Mouse (Mus musculus): ENCODE results near the gene Fsip1.

The Fsip1 gene

DNA sequence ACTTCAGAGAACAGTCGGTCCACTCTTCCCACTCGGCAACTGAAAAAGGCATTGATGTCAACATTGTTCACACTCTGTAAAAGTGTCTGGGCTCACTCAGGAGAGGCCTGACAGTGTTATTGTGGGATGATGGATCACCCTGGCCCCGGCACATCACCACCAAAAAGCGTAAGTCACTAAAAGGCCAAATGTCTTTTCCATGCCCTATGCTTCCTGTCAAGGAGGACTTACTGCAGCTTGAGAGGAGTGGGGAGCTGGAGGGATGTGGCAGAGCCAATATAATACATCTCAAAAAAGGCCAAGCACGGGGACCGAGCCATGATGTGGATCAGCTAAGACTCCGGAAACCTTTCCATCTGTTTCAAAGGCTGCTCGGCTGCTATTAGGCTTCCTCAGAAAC lies 2.2 kb downstream of the Fsip1 start:
- no peak for DNase-seq (ENCODE audit: low spot score in 2 of 2)

DNA sequence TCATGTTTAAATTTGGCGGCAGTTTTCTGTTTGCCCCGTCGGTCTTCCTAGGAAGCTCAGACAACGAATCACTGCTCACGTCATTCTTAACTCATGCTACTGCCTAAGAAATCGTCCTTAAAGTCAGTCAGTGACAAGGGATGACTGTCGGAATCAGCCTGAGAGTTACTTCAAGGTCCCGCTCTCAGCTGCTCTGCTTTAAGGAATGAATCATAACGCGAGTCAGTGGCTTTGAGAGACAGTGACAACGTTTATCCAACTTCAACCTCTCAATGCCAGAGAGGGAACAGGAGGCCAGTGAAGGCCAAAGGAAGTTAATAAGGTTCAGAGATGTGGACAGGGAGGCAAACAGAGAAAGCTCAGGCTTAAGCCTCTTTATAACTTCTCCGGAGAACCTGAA lies 7.8 kb downstream of the Fsip1 start:
- no peak for DNase-seq (ENCODE audit: low spot score in 2 of 2)

DNA sequence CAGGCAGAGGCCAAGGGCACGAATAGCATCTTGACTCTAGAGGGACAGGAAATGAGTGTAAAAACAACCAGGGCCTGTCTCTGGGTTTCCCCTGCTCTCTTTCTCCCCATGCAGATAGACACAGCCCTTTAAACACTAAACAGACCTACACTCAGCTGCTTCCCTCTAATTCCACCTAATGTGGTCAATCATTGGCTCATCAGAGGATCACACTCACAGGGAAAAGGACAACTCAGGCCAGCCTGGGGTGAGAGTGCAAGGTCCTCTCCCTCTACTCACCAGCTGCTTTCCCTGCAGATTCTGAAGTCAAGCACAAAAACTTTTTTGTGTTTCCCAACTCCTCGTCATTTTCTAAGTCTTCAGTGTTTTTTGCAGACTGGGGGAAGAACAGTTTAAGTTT lies 8.8 kb downstream of the Fsip1 start:
- DNase-seq (ENCODE audit: low spot score in 2 of 2) = no peak

DNA sequence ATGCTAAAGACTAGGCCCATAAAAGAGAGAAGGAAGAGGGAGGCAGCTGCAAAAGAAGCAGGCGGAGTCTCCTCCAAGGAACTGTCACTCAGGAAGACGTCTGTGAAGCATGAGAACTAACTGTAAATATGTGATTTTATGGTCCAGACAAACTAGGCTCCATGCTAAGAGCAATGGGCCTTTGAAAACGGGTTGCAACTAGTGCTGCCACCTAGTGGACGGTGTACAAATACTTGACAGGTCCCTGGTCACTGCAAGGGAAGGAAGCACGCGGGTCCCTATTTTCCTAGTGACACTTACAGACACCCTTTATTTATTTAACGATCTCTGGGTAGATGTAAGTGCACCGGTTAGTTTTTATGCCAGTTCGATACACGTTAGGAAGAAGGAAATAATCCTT lies 10.9 kb downstream of the Fsip1 start:
- DNase-seq (ENCODE audit: low spot score in 2 of 2) = peak; percentile 17 to 64

DNA sequence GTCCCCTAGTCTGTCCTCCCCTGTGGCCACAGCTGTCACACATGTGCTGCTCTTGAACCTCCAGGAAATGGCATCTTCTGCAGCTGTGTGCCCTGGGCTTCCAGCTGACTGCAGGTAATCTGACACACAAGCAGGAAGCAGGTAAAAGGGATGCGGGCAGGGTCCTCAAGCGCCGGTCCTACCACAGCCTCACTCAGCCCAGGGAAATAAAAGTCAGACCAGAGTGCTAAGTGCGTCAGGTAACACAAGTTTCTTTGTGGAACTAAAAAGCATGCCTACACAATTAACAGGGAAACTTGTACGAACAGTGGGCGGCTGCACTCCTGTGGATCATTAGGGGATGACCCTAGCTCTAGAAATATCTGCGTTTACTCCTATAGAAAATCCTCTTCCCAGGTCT lies 20.6 kb downstream of the Fsip1 start:
- no peak for DNase-seq (ENCODE audit: low spot score in 2 of 2)

DNA sequence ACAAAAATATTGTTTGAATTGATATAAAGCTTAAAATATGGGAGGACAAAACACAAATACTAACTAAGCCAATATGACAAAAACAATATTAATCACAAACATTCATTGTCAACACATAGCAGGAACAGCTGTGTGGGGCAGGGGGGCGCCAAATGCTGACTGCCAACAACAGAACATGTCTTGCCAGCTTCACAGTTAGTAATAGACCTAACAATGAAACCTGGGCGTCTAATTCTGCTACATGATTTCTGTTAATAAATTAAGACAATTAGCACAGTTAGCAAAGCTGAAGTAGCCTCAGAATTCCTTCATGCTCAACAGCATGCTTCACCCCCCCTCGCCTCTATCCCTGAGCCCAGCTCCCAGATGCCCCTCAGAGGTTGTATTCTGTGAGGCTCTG lies 21.2 kb downstream of the Fsip1 start:
- DNase-seq (ENCODE audit: low spot score in 2 of 2) = no peak

DNA sequence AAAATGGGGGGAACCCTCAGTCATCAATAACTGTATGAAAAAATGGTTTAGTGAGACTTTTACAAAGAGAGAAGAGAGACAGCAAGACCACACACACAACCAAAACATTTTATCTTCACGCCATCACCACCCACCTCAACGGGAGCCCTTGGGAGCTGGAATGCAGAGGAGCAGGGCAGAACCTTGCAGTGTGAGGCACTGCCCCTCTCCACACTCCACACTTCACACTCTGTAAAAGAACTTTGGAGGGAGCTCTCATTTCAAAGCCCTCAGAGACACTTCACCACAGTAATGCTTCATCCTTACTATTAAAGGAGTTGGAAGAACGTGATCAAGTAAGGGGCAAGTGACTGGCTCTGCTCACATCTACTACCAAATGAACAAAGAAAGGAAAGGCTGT lies 26.2 kb downstream of the Fsip1 start:
- DNase-seq (ENCODE audit: low spot score in 2 of 2) = no peak

DNA sequence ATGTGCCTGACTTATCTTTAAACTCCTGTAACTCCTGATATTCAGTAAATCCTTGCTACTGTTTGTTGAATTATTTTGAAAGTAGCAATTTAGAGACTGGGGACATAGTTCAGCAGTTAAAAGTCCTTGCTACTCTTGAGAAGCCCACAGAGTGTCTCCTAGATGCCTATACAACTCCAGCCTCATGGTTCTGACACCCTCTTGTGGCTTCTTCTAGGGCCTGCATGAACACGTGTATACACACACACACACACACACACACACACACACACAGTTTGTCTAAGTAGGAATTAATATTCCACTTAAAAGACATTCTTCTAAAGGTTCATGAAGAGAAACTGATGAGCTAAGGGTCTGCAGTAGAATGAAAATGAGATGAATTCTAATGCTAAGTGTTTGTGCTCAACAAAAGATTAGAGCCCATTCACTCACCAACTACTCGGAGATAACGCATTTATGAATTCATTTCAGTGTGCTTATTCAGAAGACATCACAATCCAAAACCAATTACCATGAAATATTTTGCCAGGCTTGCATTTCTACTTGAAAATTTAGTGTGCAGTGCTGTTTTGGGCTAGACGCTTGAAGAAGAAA lies 28.2 kb downstream of the Fsip1 start:
- DNase-seq (ENCODE audit: low spot score in 2 of 2) = no peak

DNA sequence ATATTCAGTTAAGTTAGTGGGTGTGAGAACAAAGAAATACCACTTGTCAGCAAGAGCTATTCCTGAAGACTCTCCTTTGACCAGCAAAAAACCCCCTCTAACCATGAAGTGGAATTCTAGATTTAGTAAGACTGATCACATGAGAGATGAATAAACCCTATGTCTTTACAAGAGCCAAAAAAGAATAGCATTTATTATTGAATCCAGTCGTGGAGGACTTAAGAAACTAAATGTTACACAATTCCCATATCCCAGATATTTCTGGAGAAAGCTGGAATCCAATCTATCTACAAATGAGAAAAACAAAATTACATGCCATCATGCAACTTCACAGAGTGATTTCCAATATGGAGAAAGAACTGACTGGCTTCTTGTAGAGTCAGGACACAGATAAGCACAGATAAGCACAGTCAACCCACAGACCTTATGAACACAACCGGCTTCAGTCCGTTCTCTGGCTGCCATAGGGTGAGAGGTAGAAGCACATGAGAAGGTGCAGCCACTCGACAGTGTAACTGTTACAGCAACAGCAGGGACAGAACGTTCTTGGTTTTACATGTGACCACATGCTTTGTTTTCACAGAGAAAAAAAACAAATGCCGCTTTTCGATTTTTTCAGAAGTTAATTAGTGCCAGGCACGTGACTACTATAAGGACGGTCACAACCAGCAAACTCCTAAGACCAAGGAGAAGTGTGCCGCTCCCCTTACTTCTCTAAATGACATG lies 31.3 kb downstream of the Fsip1 start:
- DNase-seq (ENCODE audit: low spot score in 2 of 2) = no peak

DNA sequence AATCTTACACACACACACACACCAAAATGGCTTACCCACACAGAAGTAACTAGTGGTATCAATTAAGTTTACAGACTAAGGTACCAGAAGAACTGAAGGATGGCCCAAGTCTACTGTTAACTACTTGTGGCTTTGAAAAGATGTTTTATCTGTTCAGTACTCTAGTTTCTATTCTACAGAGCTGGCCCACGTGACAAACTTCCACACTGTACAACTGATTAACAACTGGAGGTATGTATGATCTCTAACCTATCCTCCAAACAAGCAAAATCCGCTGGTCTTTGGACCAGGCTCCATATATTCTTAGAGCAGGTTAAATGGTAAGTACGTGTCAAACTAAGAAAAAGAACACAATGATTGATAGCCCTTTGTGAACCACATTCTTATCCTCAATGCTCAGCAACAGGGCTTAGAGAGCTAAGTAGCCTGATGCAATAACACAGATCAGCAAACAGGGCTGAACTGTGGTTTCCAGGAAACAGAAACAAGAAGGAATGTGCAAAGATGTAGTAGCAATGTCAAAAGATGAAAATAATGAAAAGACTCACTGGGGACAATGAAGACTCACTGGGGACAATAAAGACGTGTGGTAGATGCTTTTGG lies 38.7 kb downstream of the Fsip1 start:
- DNase-seq (ENCODE audit: low spot score in 2 of 2) = no peak

DNA sequence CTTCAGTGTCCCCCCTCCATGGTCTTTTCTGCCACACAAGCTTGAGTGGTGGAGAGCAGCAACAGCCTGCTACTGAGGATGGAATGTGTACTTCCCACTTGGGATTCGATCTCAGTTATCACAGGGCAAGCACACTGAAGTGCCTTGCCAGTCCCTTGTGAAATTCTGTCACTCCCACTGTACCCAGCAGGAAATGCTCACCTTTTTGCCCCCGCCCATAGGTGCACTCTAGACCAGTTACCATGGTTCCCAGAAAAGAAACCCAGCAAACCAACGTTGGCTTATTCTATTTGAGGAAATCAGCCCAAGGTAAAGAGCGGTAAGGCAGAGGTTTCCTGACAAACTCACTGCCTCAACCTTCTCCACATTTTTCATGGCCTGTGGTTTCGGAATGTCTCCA lies 47.1 kb downstream of the Fsip1 start:
- no peak for DNase-seq (ENCODE audit: low spot score in 2 of 2)

DNA sequence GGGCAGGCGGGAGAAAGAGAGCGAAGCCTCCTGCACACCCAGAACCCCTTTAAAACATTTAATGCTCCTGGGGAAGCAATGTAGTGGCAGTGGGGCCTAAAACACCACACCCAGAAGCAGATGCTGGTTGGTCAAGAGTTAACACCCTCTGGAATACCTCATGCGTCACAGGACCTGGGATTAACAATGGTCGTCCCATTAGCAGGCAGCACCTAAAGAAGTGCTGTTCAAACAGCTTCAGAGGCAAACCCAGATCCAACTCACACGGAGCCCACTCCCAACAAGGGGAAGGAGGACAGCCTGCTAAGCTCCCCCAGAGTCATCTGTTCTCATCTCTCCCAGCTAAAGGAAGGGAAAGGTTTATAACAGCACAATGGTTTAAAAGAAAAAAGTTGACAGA lies 48.1 kb downstream of the Fsip1 start:
- DNase-seq (ENCODE audit: low spot score in 2 of 2) = no peak

DNA sequence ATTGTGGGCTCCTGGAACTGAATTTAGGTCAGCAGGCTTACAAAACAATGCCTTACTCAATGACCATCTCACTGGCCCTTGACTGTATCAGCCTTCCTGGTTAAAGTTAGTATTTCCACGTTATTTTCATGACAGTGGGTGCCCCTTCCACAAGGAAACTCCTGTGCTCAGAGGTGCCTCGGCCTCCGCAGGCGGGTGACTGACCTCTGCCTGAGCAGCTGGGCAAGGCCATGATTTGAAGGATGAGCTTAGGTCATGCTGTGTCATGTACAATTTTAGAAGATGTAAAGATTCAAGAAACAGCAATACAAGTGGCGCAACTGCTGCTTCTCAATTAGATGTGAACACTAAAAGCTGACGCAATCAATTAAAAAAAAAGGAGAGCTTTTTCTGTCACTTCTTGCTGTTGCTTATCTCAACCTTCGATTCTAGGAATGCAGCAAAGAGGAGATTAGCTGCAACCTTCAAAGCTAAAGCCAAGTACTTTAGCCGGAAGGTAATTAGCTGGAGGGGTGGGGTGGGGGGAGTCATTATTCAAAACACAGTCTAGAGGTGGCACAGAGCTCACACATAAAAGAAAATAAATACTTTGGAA lies 50.7 kb downstream of the Fsip1 start:
- DNase-seq (ENCODE audit: low spot score in 2 of 2) = no peak

DNA sequence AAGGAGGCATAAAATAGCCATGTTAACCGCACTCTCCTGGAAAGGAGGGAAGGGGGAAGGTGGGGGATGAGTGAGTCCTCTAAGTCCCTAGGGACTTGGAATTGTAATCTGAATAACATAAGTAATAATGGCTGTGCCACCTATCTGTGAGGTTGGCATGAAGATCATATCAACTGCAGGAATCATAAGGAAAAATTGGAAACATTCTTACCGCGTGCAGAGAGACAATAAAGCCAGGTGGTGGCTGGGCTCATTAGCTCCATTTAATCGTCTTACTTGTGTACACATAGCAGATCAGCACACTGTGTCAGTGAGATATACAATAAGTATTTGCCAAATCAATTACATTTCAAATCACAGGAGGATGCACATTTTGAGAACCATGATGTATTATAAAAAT lies 52.1 kb downstream of the Fsip1 start:
- no peak for DNase-seq (ENCODE audit: low spot score in 2 of 2)

DNA sequence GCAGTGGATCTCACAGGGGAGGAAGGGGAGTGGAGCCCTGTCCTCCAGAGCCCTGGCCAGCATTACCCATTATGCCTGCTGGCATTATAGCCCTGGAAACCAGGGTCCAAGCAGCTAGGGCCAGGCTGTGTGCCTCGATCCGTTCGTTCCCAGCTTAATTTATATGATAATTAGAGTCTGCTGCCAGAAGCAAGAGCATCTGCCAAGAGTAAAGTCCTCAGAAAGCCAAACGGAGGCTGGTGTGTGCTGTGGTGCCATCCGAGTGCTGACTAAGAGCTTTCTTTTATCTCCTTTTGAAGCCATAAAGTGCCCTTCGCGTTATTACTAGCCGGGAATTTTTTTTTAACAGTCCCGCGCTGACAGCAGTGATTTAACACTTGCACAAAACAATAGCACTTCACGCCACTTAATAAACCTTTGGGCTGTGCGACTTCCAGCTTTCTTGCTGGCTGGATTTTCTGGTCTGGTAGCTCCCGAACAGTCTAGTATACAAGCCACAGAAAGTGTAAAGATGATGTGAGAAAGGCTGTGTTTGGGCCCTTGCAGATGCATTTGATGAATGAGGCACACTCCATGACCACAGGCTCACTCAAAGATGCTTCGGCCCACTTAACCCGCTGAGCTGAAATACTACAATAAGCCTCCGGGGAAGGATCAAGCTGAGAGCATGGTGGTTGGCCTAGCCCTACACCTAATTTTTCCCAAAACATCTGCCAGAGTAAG lies 52.9 kb downstream of the Fsip1 start:
- peak; percentile 27 to 39 for DNase-seq (ENCODE audit: low spot score in 2 of 2)

DNA sequence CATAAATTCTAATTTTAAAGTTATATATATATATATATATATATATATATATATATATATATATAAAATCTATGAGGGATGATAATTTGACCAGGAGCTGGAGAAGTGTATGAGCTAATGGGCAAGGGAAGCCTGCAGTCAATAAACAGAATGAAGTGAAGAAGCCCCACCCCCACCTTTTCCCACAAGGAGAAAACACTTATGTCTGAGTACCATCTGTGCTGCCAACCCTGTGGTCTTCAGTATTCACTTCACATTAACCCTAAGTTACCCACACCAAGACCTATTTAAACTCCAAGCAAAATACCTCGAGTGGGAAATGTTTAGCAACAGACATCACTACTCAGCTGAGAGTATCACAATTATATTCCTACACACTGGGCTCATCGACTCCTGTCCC lies 53.8 kb downstream of the Fsip1 start:
- DNase-seq (ENCODE audit: low spot score in 2 of 2) = no peak

DNA sequence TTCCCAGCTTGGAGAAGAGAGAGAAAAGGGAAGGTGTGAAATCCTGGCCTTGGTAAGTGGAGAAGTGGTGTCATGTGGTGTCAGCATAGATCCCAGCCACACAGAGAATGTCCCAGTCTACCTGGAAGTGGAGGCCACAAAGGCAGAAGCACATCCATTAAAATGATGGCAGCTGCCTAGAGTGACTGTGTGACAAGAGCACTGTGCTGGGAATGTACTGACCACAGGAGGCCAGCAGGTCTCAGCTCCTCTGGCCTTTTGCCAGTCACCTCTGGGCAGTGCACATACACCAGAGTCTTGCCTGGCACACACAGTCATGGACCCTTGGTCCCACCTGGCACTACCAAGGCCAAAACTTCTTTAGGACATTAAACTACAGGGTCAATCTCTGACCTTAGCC lies 54.8 kb downstream of the Fsip1 start:
- no peak for DNase-seq (ENCODE audit: low spot score in 2 of 2)

DNA sequence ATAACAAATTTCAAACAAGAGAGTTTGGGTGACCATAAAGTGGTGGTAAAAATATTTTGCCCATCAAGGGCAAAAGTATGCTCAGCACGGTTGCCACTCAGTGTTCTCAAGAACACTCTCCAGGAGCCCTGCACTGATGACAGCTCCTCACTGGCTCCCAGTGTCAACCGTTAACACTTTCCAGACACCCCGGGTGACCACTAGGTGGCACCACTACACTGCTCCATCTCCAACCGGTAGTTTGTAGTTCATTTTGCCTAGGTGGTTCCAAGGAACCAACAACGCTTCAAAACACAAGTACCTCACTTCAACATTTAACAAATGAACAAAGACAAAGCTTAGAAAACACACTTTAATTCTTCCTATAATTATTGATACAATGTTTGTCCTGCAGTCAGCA lies 56.9 kb downstream of the Fsip1 start:
- DNase-seq (ENCODE audit: low spot score in 2 of 2) = peak; percentile 39 to 71

DNA sequence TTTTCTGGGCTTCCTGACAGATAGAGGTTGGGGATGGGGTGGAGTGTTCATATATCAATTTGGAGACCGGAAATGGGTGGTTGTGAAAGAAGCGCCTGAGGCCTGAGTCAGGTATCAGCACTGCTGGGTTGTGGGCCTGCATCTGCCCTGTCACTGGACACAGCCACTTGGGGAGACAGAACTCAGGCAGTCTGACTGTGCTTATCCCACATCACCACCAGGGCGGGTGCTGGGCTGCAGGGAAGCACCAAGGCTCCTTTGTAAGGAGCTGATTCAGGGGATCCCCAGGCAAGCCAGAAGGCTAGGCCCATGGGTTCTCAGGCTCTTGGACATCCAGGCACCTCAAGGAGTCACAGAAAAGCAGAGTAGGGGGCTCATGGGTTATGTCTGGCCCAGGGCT lies 59.8 kb downstream of the Fsip1 start:
- no peak for DNase-seq (ENCODE audit: low spot score in 2 of 2)

DNA sequence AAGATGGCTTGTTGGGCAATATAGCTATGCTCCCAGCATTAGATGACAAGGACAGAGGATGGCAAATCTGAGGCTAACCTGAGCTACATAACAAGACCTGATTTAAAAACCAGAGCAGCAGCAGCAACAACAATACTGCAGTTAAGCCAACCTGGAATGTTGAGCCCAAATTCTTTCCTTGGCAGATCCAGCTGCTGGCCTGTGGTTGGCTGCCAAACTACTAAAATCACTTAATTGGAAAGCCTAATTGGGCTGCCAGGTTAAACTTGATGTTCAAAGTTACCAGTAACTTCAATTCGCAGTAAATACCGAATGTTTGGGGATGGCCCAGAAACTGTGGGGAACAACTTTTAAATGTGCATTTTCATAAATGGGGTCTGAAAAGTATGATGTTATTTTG lies 74.6 kb downstream of the Fsip1 start:
- DNase-seq (ENCODE audit: low spot score in 2 of 2) = no peak

DNA sequence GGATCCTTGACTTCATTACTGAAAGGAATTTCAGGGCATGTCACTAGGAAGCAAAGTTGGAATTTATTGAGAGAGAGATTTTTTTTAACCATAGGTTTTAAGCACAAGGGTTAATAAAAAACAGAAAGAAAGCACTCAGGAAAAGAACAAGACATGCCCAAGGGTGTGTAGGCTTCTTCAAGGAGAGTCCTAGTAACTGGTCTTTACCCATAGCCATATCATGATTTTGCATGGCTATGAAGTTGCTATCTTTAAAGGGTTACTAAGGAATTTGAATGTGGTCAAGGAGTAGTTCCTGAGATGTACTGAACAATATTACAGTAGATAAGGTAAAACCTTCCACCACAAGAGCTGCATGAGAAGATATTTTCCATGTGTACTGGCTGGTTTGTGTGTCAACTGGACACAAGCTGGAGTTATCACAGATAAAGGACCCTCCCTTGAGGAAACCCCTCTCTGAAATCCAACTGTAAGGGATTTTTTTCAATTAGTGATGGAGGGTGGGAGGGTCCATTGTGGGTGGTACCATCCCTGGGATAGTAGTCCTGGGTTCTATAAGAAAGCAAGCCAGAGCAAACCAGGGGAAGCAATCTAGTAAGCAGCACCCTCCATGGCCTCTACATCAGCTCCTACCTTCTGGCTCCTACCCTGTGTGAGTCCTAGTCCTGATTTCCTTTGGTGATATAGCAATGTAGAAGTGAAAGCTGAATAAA lies 76.7 kb downstream of the Fsip1 start:
- no peak for DNase-seq (ENCODE audit: low spot score in 2 of 2)

DNA sequence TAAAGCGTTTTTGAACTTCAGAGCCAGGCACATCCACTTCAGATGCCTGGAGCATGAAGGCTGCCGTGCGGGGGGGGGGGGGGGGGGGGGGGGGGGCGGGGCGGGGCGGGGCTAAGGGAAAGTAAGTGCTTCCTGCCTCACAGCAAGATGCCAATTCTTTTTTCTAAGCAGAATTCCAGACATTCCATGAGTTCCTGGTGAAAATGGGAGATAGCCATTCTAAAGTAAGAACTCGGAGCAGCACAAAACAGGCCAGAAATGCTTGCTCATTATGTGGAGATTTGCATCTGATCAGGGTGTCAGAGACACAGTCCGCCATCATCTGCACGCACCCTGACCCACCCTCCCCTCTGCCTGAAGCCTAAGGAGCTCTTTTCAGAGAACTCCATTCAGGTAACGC lies 77.3 kb downstream of the Fsip1 start:
- no peak for DNase-seq (ENCODE audit: low spot score in 2 of 2)
